Mouse (Mus musculus): Measurements from ENCODE around the gene Ccdc12.
"Not testable (repeated sequence)": the region's sequence is repeated elsewhere in the genome, so short reads cannot be mapped to it uniquely, and the experiment has no call there.

Gene Ccdc12

GRCm38 (mm10) chr9:110678886-110679285 lies 22.6 kb downstream of the Ccdc12 start:
- DNase-seq: no peak

- no peak for DNase-seq
Observed at GRCm38 (mm10) chr9:110680736-110681507, 24.6 kb downstream of the Ccdc12 start.

GRCm38 (mm10) chr9:110681817-110682216 lies 25.5 kb downstream of the Ccdc12 start:
- no peak for DNase-seq

GRCm38 (mm10) chr9:110682255-110682654 lies 26.0 kb downstream of the Ccdc12 start:
- DNase-seq: no peak

- DNase-seq: not testable (repeated sequence)
Observed at GRCm38 (mm10) chr9:110682697-110683096, 26.4 kb downstream of the Ccdc12 start.

GRCm38 (mm10) chr9:110683574-110684099 lies 27.3 kb downstream of the Ccdc12 start:
- no peak for DNase-seq

GRCm38 (mm10) chr9:110684100-110684831 lies 28.0 kb downstream of the Ccdc12 start:
- DNase-seq: no peak

GRCm38 (mm10) chr9:110685187-110685586 lies 28.9 kb downstream of the Ccdc12 start:
- no peak for DNase-seq

- DNase-seq: no peak
Observed at GRCm38 (mm10) chr9:110685591-110685990, 29.3 kb downstream of the Ccdc12 start.

GRCm38 (mm10) chr9:110686472-110686871 lies 30.2 kb downstream of the Ccdc12 start:
- DNase-seq: no peak

- DNase-seq: no peak
Observed at GRCm38 (mm10) chr9:110687061-110687460, 30.8 kb downstream of the Ccdc12 start.

GRCm38 (mm10) chr9:110687846-110688245 lies 31.5 kb downstream of the Ccdc12 start:
- DNase-seq: no peak

GRCm38 (mm10) chr9:110689261-110689779 lies 33.0 kb downstream of the Ccdc12 start:
- DNase-seq: no peak

- no peak for DNase-seq
Observed at GRCm38 (mm10) chr9:110695165-110695755, 39.0 kb downstream of the Ccdc12 start.

GRCm38 (mm10) chr9:110696427-110696826 lies 40.1 kb downstream of the Ccdc12 start:
- DNase-seq: no peak

GRCm38 (mm10) chr9:110697465-110697864 lies 41.2 kb downstream of the Ccdc12 start:
- no peak for DNase-seq

- DNase-seq: peak; percentile 67
Observed at GRCm38 (mm10) chr9:110699574-110699973, 43.3 kb downstream of the Ccdc12 start.

GRCm38 (mm10) chr9:110701114-110702032 lies 45.1 kb downstream of the Ccdc12 start:
- no peak for DNase-seq

GRCm38 (mm10) chr9:110702848-110703247 lies 46.5 kb downstream of the Ccdc12 start:
- no peak for DNase-seq

- DNase-seq: no peak
Observed at GRCm38 (mm10) chr9:110703951-110704350, 47.6 kb downstream of the Ccdc12 start.

- no peak for DNase-seq
Observed at GRCm38 (mm10) chr9:110706784-110707183, 50.5 kb downstream of the Ccdc12 start.

- peak; percentile 77 for DNase-seq
Observed at GRCm38 (mm10) chr9:110709640-110710258, 53.4 kb downstream of the Ccdc12 start.

Measured in liver (tissue).